Mouse (Mus musculus) A20 (cell line): ENCODE data around the gene Tmod4.
"Not testable (repeated sequence)": the region's sequence is repeated elsewhere in the genome, so short reads cannot be mapped to it uniquely, and the experiment has no call there.

Source experiments
- DNase-seq: peaks from one replicate; pipeline ENCODE4 v3.0.0-alpha.2; 2011; ENCODE audit warnings: low read depth, low spot score

Gene Tmod4

GRCm38 (mm10) chr3:95124246-95124645, at the start of gene Tmod4:
TSS of gene Tmod4 (plus strand) at chr3:95124476.
- DNase-seq, result peak; percentile 28

- no peak for DNase-seq
Measured at GRCm38 (mm10) chr3:95088071-95088470, 36.2 kb upstream of the Tmod4 start.

DNA sequence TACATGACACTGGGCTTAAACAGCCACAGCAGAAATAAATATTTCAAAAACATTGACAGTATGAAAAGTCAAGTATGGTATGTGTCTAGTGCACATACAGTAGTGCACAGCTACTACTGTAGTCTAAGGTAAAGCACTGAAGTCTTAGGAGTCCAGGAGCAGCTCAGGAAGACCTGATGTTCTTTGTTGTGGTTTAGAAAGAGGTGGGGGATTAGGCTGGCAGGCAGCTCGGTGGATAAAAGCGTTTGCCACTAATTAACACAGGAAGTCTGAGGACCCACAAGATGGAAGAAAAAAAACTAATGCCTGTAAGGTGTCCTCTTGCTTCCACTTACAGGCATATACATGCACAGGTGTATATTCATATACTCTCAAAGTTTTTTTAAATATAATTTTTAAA, 23.4 kb upstream of the Tmod4 start:
- no peak for DNase-seq

GRCm38 (mm10) chr3:95105121-95105520, 19.2 kb upstream of the Tmod4 start:
- no peak for DNase-seq

DNA sequence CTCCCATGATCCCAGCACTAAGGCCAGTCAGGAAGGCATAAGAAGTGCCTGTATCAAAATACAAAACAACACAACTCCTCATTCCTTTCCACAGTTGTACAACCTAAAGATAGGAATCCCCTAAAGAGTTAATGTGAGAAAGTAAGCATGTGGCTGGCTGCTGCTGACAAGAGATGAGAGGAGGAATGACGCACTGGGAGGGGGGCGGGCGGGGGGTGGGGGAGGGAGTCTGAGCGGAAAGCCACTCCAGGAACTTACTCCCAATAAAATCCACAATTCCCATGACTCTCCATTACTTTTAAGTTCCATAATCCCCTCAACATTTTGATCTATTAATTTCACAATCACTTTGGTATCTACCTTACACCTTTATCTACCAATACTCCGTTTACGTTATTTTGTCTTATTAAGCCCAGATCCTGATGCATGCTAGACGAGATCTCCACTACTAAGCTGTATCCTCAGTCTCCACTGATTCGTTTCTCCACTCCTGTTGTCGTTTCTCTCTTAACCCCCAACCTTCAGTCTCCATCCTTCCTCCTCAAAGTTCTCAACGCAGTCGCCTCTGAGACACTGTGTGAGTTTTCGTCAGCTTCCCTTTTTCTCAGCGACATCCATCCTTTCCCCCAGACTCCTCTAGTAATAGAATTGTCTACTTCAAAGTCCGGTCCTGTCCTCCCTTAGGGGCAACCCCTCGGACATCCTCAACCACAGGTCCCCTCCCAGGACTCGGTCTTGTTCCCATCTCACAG, 18.5 kb upstream of the Tmod4 start:
- DNase-seq, result no peak

GRCm38 (mm10) chr3:95106338-95107117, 17.7 kb upstream of the Tmod4 start, which contains the start of gene Pip5k1a:
TSS of gene Pip5k1a (minus strand) at chr3:95106930.
- peak; percentile 99 for DNase-seq

DNA sequence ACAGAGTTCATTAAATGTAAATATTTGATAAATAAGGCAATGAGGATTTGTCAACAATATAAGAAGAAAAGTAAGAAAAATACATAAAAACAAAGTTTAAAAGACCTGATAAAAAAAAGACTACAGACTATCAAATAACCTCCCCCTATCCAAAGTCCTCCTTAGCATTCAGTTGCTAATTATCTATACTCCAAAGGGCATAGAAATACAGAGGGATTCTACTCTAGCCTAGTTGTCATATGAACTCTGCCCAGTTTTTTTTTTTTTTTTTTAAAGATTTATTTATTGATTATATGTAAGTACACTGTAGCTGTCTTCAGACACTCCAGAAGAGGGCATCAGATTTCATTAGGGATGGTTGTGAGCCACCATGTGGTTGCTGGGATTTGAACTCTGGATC, 17.0 kb upstream of the Tmod4 start:
- DNase-seq, result not testable (repeated sequence)

- peak; percentile 32 for DNase-seq
Measured at GRCm38 (mm10) chr3:95107898-95108297, 16.4 kb upstream of the Tmod4 start.

GRCm38 (mm10) chr3:95110911-95111726, 13.2 kb upstream of the Tmod4 start, which contains the start of gene Vps72:
TSS of gene Vps72 (plus strand) at chr3:95111022.
- DNase-seq, result peak; percentile 96

DNA sequence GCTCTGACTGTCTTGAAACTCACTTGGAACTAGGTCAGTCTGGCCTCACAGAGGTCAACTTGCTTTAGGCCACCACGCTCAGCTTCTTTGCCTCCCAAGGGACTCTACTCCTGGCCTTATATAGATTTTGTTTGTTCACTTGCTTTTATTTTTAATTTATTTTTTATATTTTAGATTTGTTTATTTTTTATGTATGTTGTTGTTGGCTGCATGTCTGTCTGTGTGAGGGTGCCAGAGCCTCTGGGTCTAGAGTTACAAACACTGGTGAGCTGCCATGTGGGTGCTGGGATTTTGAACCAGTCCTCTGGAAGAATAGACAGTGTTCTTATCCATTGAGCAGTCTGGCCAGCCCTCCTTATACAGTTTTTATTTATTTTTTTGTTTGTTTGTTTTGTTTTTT, 11.5 kb upstream of the Tmod4 start:
- no peak for DNase-seq

DNA sequence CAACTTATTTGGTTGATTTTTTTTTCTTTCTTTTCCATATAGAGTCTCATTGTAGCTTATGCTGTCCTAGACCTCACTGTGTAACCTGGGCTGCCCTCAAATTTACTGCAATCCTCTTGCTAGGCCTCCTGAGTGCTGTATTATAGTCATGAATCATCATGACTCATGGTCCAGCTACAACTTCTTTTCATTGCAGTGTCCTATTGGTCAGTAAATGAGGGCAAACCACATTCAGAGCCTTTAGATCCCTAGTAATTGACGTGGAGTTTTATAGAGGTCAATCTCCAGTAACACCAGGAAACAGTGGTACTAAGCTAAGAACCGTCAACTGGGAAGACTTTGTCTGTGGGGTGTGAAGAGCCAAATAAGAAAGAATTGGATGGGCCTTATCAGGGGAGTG, 6.5 kb upstream of the Tmod4 start:
- no peak for DNase-seq

DNA sequence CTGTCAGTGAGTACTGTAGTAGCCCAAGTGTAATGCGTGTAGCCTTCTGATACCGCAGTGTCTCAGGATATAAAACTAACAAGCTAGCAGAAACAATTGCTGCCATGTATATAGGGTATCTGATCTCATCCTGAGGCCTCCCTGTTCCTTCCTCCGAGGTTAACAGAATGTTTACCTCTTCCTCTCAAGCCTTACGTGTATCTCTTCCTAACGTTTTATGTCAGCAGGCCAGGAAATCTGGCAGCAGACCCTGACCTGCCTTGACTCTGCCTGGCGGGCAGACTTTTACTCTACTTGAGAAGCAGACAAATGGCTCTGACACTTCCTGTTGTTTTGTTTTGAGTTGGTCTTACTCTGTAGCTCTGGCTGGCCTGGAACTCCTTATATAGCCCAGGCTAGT, 2.7 kb upstream of the Tmod4 start:
- no peak for DNase-seq

DNA sequence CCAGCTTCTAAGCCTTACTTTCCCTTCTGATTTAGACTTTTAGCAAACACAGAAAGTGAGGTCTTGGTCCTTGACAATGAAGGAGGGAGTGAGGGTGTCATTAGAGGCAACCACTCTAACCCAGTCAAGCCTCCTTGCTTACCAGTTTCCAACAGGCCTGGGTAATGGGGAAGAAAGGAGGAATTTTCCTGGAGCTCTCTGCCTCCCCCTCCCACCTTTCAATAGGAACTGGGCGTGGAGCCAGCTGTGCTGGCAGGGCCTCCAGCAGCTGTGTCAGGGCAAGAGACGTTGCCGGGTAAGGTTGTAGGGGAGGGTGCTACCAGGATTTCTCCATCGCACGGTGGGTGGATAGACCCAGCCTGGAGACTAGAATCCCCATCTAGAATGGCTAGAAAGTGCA, 696 bp downstream of the Tmod4 start:
- DNase-seq, result no peak

GRCm38 (mm10) chr3:95129226-95129651, 5.0 kb downstream of the Tmod4 start:
- DNase-seq, result no peak

GRCm38 (mm10) chr3:95130081-95130480, 5.8 kb downstream of the Tmod4 start:
- no peak for DNase-seq

DNA sequence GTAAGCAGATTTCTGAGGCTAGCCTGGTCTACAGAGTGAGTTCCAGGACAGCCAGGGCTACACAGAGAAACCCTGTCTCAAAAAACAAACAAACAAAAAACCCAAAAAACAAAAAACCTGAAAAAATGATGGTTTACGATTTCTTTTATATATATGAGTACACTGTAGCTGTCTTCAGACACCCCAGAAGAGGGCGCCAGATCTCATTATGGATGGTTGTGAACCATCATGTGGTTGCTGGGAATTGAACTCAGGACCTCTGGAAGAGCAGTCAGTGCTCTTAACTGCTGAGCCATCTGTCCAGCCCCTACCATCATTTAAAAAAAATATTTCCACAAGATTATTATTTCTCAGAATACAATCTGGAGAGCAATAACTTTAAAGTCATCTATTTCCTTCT, 8.1 kb downstream of the Tmod4 start:
- DNase-seq, result not testable (repeated sequence)

GRCm38 (mm10) chr3:95133176-95133575, 8.9 kb downstream of the Tmod4 start:
- no peak for DNase-seq

GRCm38 (mm10) chr3:95133680-95134101, 9.4 kb downstream of the Tmod4 start, which contains the start of the genes Scnm1 and Lysmd1:
TSS of gene Scnm1 (minus strand) at chr3:95134011.
TSS of gene Lysmd1 (plus strand) at chr3:95134088.
- peak; percentile 95 for DNase-seq

DNA sequence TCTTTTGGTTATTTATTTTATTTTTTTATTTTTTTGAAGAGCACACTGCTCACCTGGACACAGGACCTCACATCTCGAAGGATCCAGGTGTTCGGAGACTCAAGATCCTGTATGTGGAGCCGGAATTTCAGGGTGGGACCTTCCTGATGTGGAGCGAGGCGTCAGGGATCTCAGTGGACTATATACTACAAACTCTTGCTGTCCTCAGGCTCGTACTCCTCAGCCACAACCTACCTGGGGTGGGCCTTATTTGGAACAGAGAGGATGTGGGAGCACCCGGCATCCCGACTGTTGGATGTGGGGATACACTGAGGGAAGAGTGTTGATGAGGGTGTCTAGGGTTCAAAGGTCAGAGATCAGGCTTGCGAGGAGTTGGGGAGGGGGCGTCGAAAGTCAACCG, 9.9 kb downstream of the Tmod4 start:
- DNase-seq, result not testable (repeated sequence)

- peak; percentile 76 for DNase-seq
Measured at GRCm38 (mm10) chr3:95135023-95135422, 10.7 kb downstream of the Tmod4 start.

DNA sequence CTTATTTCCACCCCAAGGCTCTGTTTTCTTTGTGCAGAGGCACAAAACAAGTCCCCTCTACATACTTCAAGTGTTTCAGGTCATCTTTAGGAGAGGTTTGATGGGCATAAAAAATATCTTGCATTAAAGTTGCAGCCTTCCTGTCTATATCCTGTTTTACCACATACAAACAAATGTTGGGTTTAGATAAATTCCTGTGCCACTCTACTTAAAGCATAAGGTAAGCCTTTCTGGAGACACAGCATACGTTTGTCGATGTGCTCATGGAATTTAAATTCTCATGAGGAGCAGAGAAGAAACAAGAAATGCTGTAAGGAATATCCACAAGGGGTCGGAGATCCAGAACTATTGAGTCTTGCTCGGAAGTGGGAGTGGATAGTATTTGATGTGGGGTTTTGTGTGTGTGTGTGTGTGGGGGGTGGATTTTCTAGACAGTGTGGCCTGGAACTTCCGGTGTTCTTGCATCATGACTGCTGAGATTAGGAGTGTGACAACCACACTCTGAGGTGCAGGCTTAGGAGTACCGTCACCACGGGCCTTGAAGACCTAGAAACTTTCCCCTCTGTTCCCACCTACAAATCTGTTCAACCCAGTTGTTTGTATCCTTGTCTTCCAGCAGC, 11.3 kb downstream of the Tmod4 start:
- DNase-seq, result no peak
